Mouse (Mus musculus) stomach, embryonic 16.5 days (tissue): ENCODE results near the gene Smad3. TPM values are rescaled to one million over a fixed set of nuclear protein-coding genes. Genes with fewer than 3 reads are reported as not detected.
A peak's percentile ranks its signal among the peaks of the same experiment; 100 is the strongest.

Experiments used
- ATAC-seq: fragments of 200-750 bp; cut with Nextera tagmentation; 2 replicates; pipeline ENCODE4 v1.8.0; 2017; ENCODE audit warnings: moderate number of reproducible peaks, moderate TSS enrichment; ENCODE audit not compliant: insufficient read depth, low FRiP score
- H3K27ac ChIP-seq: fragments of 300-500 bp; sonication (generic); 2 replicates; pipeline ENCODE4 v1.5.1; 2014; ENCODE audit warnings: low read length
- H3K27me3 ChIP-seq: fragments of 300-500 bp; sonication (generic); 2 replicates; pipeline ENCODE4 v1.6.1; 2014; ENCODE audit warnings: low read length, control low read depth, mixed read lengths; ENCODE audit not compliant: control insufficient read depth, insufficient read depth
- H3K36me3 ChIP-seq: fragments of 300-500 bp; sonication (generic); 2 replicates; pipeline ENCODE4 v1.6.1; 2014; ENCODE audit warnings: low read length; ENCODE audit not compliant: control insufficient read depth, insufficient read depth
- H3K4me1 ChIP-seq: fragments of 300-500 bp; sonication (generic); 2 replicates; pipeline ENCODE4 v1.6.1; 2014; ENCODE audit warnings: low read length, control low read depth, mixed read lengths; ENCODE audit not compliant: control insufficient read depth, insufficient read depth
- H3K4me2 ChIP-seq: fragments of 300-500 bp; sonication (generic); 2 replicates; pipeline ENCODE4 v1.6.1; 2014; ENCODE audit warnings: low read depth, low read length, mixed read lengths
- H3K4me3 ChIP-seq: fragments of 300-500 bp; sonication (generic); replicated peaks from 2 replicates; pipeline ENCODE4 v1.5.1; 2014; ENCODE audit warnings: mild to moderate bottlenecking, low read length
- H3K9ac ChIP-seq: fragments of 300-500 bp; sonication (generic); 2 replicates; pipeline ENCODE4 v1.6.1; 2014; ENCODE audit warnings: low read length
- H3K9me3 ChIP-seq: fragments of 300-500 bp; sonication (generic); replicated peaks from 2 replicates; pipeline ENCODE4 v1.6.1; 2016; ENCODE audit warnings: low read length, control low read depth; ENCODE audit not compliant: control insufficient read depth
- WGBS: fragments of 180-500 bp; shearing (Covaris S2); extraction: QIAGEN DNeasy Blood & Tissue Kit; methylation state at CpG from one replicate; pipeline ENCODE4 v1.1.7; 2014; 5-methylcytosine and 5-hydroxymethylcytosine counted together
- polyA plus RNA-seq: library from polyadenylated mRNA; unstranded; fragments of >200 nt; fragmentation: Nextera tagmentation; extraction: Ambion mirVana; gene quantifications from 2 replicates; pipeline ENCODE4 v1.2.1, GENCODE M21; 2015

The Smad3 gene
- polyA plus RNA-seq, 1 experiment from 2014 or later = 15.1 TPM

- Histone ChIP-seq H3K36me3 (no peaks in the 10 kb centered on the region), H3K9me3 (no peaks in the 10 kb centered on the region), H3K27ac (no peak overlapping the region), H3K4me2 (no peak overlapping the region), H3K4me3 (no peak overlapping the region), H3K9ac (no peak overlapping the region), H3K4me1 (peaks cover 29% of the 10 kb centered on the region), H3K27me3 (no peaks in the 10 kb centered on the region)
- 54% methylated on average over 7 of the region's 7 CpGs for WGBS
- no peak for ATAC-seq
These were observed 95.0 kb downstream of the Smad3 start for GRCm38 (mm10) chr9:63662759-63663158.

GRCm38 (mm10) chr9:63660691-63661090 lies 97.1 kb downstream of the Smad3 start:
- no peak overlapping the region for H3K4me2 ChIP-seq
- H3K4me1 ChIP-seq = peaks cover 18% of the 10 kb centered on the region
- no peak overlapping the region for H3K27ac ChIP-seq
- 89% methylated on average over 3 of the region's 3 CpGs for WGBS
- no peak for ATAC-seq
- no peaks in the 10 kb centered on the region for H3K9me3 ChIP-seq
- H3K4me3 ChIP-seq = no peak overlapping the region
- H3K36me3 ChIP-seq = no peaks in the 10 kb centered on the region
- H3K27me3 ChIP-seq = no peaks in the 10 kb centered on the region
- H3K9ac ChIP-seq = no peak overlapping the region

DNA sequence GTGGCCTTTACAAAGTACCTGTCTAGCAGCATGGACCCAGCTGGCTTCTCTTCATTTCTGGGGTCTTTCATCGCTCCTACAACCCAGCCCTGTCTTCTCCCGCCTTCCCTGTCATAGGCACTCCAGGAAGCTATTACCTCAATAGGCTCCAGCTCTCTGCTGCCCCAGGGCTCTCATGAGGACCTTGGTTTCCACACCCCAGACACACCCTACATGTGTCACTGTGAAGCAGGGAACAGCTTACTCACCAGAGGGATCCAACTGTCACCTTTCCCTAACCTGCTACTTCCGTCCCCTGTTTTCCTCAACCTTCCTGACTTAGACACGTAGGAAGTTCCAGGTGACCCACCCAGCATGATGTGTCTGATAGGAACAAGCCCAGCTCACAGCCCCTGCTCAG lies 97.7 kb downstream of the Smad3 start:
- Histone ChIP-seq H3K36me3 (no peaks in the 10 kb centered on the region), H3K27ac (no peak overlapping the region), H3K4me1 (peaks cover 19% of the 10 kb centered on the region), H3K9me3 (no peaks in the 10 kb centered on the region), H3K4me2 (no peak overlapping the region), H3K27me3 (no peaks in the 10 kb centered on the region), H3K9ac (no peak overlapping the region), H3K4me3 (no peak overlapping the region)
- no peak for ATAC-seq
- 80% methylated on average over 4 of the region's 4 CpGs for WGBS

- peaks cover 17% of the 10 kb centered on the region; the same call in 1 of the 2 replicates for H3K4me1 ChIP-seq
- no peak for ATAC-seq
- 76% methylated on average over 5 of the region's 5 CpGs for WGBS
- no peaks in the 10 kb centered on the region for H3K36me3 ChIP-seq
- no peak overlapping the region for H3K27ac ChIP-seq
- no peak overlapping the region for H3K4me3 ChIP-seq
- no peak overlapping the region for H3K9ac ChIP-seq
- H3K9me3 ChIP-seq = no peaks in the 10 kb centered on the region
- no peak overlapping the region for H3K4me2 ChIP-seq
- H3K27me3 ChIP-seq = no peaks in the 10 kb centered on the region
These were observed 98.8 kb downstream of the Smad3 start for GRCm38 (mm10) chr9:63658970-63659371.

GRCm38 (mm10) chr9:63658436-63658835 lies 99.4 kb downstream of the Smad3 start:
- 0 out of 2 replicates have a peak, but pooled peaks cover 19% of the 10 kb centered on the region for H3K4me1 ChIP-seq
- no peaks in the 10 kb centered on the region for H3K27me3 ChIP-seq
- no peak overlapping the region for H3K4me3 ChIP-seq
- H3K9me3 ChIP-seq = no peaks in the 10 kb centered on the region
- H3K36me3 ChIP-seq = no peaks in the 10 kb centered on the region
- H3K27ac ChIP-seq = no peak overlapping the region
- no peak overlapping the region for H3K4me2 ChIP-seq
- ATAC-seq = no peak
- H3K9ac ChIP-seq = no peak overlapping the region
- 90% methylated on average over 9 of the region's 9 CpGs for WGBS

DNA sequence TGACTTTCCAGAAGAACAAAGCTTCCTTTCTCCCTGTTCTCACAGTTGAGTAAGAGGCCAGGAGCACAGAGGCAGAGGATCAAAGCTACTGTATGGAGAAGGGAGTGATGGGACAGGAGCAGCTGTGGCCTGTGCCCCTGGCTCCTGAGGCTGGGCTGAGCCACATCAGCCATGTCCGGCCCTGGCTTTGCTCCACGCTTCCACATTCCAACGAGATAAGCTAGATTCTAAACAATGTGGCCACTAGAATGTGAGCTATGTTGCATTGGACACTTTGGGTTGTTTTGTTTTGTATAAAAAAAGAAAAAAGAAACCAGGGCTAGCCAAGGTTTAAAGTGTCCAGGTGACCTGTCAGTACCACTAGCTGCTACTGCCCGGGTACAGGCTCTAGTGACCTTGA lies 100.6 kb downstream of the Smad3 start:
- H3K27me3 ChIP-seq = no peaks in the 10 kb centered on the region
- peaks cover 23% of the 10 kb centered on the region; the same call in 1 of the 2 replicates for H3K4me1 ChIP-seq
- no peaks in the 10 kb centered on the region for H3K36me3 ChIP-seq
- 36% methylated on average over 4 of the region's 4 CpGs for whole genome bisulfite sequencing
- no peak overlapping the region for H3K9ac ChIP-seq
- H3K4me3 ChIP-seq = no peak overlapping the region
- H3K27ac ChIP-seq = no peak overlapping the region
- no peaks in the 10 kb centered on the region for H3K9me3 ChIP-seq
- H3K4me2 ChIP-seq = no peak overlapping the region
- ATAC-seq = no peak

DNA sequence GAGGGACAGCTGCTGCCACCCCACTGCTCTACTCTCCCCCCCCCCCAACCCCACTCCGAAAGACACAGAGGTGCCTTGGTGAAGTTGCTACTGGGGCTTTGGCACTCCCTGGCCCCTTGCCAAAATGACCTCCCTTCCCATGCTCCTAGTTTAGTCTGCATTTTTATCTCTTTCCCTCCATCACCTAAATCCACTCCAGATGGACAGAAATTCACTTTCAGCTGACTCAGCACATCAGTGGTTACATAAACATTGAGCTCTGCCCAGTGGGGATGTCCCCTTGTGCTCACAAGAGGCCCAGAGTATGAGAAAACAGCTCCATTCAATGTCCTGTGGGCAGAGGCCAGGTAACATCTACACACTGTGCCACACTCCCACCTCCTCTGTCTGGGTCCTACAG lies 102.7 kb downstream of the Smad3 start:
- H3K36me3 ChIP-seq = no peaks in the 10 kb centered on the region

DNA sequence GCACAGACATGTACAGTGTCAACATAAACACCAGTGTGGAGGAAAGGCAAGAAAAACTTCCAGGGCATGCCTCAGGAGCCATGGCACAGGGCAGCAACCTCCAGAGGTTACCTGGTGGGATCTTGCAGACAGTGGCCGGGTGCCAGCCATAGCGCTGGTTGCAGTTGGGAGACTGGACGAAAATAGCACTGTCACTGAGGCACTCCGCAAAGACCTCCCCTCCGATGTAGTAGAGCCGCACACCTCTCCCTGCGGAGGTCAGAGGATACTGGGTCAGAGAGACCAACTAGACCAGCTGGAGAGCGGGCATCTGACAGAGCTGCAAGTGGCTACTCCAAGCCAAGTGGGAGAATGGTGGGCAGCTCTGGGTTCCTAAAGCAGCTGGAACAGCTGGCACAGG lies 103.2 kb downstream of the Smad3 start:
- no peak overlapping the region for H3K27ac ChIP-seq
- no peak for ATAC-seq
- no peak overlapping the region for H3K4me2 ChIP-seq
- H3K4me3 ChIP-seq = no peak overlapping the region
- WGBS = 91% methylated on average over 8 of the region's 8 CpGs
- peaks cover 4% of the 10 kb centered on the region; the same call in 1 of the 2 replicates for H3K36me3 ChIP-seq
- H3K4me1 ChIP-seq = peaks cover 40% of the 10 kb centered on the region
- no peaks in the 10 kb centered on the region for H3K27me3 ChIP-seq
- no peak overlapping the region for H3K9ac ChIP-seq
- H3K9me3 ChIP-seq = no peaks in the 10 kb centered on the region

More for the DNA sequence above, 102.7 kb downstream of the Smad3 start:
- no peak for ATAC-seq
- WGBS = 52% methylated on average over 1 of the region's 1 CpGs
- Histone ChIP-seq H3K27me3 (no peaks in the 10 kb centered on the region), H3K4me2 (no peak overlapping the region), H3K9me3 (no peaks in the 10 kb centered on the region), H3K9ac (no peak overlapping the region), H3K4me3 (no peak overlapping the region), H3K4me1 (peaks cover 40% of the 10 kb centered on the region), H3K27ac (no peak overlapping the region)

DNA sequence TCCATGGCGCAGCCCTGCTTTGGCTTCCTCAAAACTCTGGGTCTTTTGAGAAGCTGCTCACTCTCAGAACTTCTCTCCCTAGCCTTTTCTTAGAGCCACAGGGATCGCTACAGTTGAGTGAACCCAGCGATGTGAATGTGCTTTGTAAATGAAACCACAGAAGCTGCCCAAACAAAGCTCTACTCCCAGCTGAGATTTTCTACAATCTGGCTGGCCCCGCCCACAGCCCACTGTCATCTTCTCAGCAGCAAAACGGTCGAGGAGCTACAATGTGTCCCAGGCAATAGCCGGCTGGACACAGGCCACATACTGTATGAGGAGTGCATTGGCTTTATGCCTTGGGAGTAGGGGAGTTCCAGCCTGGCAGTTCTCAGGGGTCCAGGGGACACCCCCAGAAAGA lies 104.1 kb downstream of the Smad3 start:
- no peak overlapping the region; the same call in 1 of the 2 replicates for H3K27ac ChIP-seq
- H3K9ac ChIP-seq = no peak overlapping the region
- H3K4me2 ChIP-seq = no peak overlapping the region
- peaks cover 40% of the 10 kb centered on the region for H3K4me1 ChIP-seq
- H3K9me3 ChIP-seq = no peaks in the 10 kb centered on the region
- H3K27me3 ChIP-seq = no peaks in the 10 kb centered on the region
- WGBS = 41% methylated on average over 7 of the region's 7 CpGs
- H3K36me3 ChIP-seq = peaks cover 7% of the 10 kb centered on the region; the same call in 1 of the 2 replicates
- no peak for ATAC-seq
- H3K4me3 ChIP-seq = no peak overlapping the region

GRCm38 (mm10) chr9:63651594-63651993 lies 106.2 kb downstream of the Smad3 start:
- H3K9ac ChIP-seq = no peak overlapping the region
- H3K27ac ChIP-seq = peak overlapping the region; percentile 58
- H3K9me3 ChIP-seq = no peaks in the 10 kb centered on the region
- H3K36me3 ChIP-seq = peaks cover 7% of the 10 kb centered on the region; the same call in 1 of the 2 replicates
- H3K4me1 ChIP-seq = peaks cover 37% of the 10 kb centered on the region
- no peaks in the 10 kb centered on the region for H3K27me3 ChIP-seq
- WGBS = 47% methylated on average over 11 of the region's 11 CpGs
- ATAC-seq = no peak
- H3K4me2 ChIP-seq = no peak overlapping the region; the same call in 1 of the 2 replicates
- no peak overlapping the region for H3K4me3 ChIP-seq
